Mouse (Mus musculus): Measurements from ENCODE around the gene Apoc2. TPM values are rescaled to one million over a fixed set of nuclear protein-coding genes. Genes with fewer than 3 reads are reported as not detected.
A peak's percentile ranks its signal among the peaks of the same experiment; 100 is the strongest.

Apoc2 gene
- polyA plus RNA-seq, 1 experiment from 2014 or later: not detected

GRCm38 (mm10) chr7:19695213-19695594 lies 17.5 kb upstream of the Apoc2 start:
- no peak overlapping the region for H3K9ac ChIP-seq (ENCODE audit: low read depth, low read length)
- peaks cover 16% of the 10 kb centered on the region; the same call in 1 of the 2 replicates for H3K4me1 ChIP-seq (ENCODE audit: control insufficient read depth, insufficient read depth, low read length)
- H3K27ac ChIP-seq (ENCODE audit: low read length): no peak overlapping the region
- H3K9me3 ChIP-seq (replicated peaks; ENCODE audit: control insufficient read depth, low read length, poor library complexity, severe bottlenecking): no peaks in the 10 kb centered on the region
- H3K36me3 ChIP-seq (ENCODE audit: control insufficient read depth, insufficient read depth, low read length): peaks cover 3% of the 10 kb centered on the region; the same call in 1 of the 2 replicates
- no peak for ATAC-seq
- WGBS: 60% methylated on average over 8 of the region's 8 CpGs
- H3K4me3 ChIP-seq (ENCODE audit: low read depth, low read length): no peak overlapping the region
- no peak overlapping the region for H3K4me2 ChIP-seq (ENCODE audit: low read length)
- H3K27me3 ChIP-seq (ENCODE audit: control insufficient read depth, insufficient read depth, low read depth, low read length): no peaks in the 10 kb centered on the region

- no peak overlapping the region for H3K4me3 ChIP-seq (ENCODE audit: low read depth, low read length)
- no peaks in the 10 kb centered on the region for H3K27me3 ChIP-seq (ENCODE audit: control insufficient read depth, insufficient read depth, low read depth, low read length)
- no peak overlapping the region for H3K4me2 ChIP-seq (ENCODE audit: low read length)
- H3K36me3 ChIP-seq (ENCODE audit: control insufficient read depth, insufficient read depth, low read length): peaks cover 3% of the 10 kb centered on the region; the same call in 1 of the 2 replicates
- ATAC-seq: no peak
- H3K9me3 ChIP-seq (replicated peaks; ENCODE audit: control insufficient read depth, low read length, poor library complexity, severe bottlenecking): no peaks in the 10 kb centered on the region
- no peak overlapping the region for H3K27ac ChIP-seq (ENCODE audit: low read length)
- H3K4me1 ChIP-seq (ENCODE audit: control insufficient read depth, insufficient read depth, low read length): peaks cover 16% of the 10 kb centered on the region; the same call in 1 of the 2 replicates
- H3K9ac ChIP-seq (ENCODE audit: low read depth, low read length): no peak overlapping the region
- WGBS: 90% methylated on average over 10 of the region's 10 CpGs
Measured at GRCm38 (mm10) chr7:19694336-19695212, 16.8 kb upstream of the Apoc2 start.

GRCm38 (mm10) chr7:19693421-19693820 lies 15.7 kb upstream of the Apoc2 start:
- Histone ChIP-seq H3K4me2 (ENCODE audit: low read length) (no peak overlapping the region), H3K4me1 (ENCODE audit: control insufficient read depth, insufficient read depth, low read length) (peaks cover 5% of the 10 kb centered on the region; the same call in 1 of the 2 replicates), H3K4me3 (ENCODE audit: low read depth, low read length) (no peak overlapping the region), H3K27ac (ENCODE audit: low read length) (0 out of 2 replicates have a peak overlapping the region, but pooled peaks have one; percentile 24), H3K9ac (ENCODE audit: low read depth, low read length) (no peak overlapping the region), H3K36me3 (ENCODE audit: control insufficient read depth, insufficient read depth, low read length) (peaks cover 3% of the 10 kb centered on the region; the same call in 1 of the 2 replicates), H3K27me3 (ENCODE audit: control insufficient read depth, insufficient read depth, low read depth, low read length) (no peaks in the 10 kb centered on the region), H3K9me3 (replicated peaks; ENCODE audit: control insufficient read depth, low read length, poor library complexity, severe bottlenecking) (no peaks in the 10 kb centered on the region)
- peak; percentile 49; the same call in 1 of the 2 replicates for ATAC-seq
- WGBS: 35% methylated on average over 10 of the region's 10 CpGs

GRCm38 (mm10) chr7:19691873-19692865 lies 14.4 kb upstream of the Apoc2 start, which contains the start of gene Apoc1:
Apoc1 (minus strand) TSS chr7:19692660.
- Histone ChIP-seq H3K27me3 (ENCODE audit: control insufficient read depth, insufficient read depth, low read depth, low read length) (no peaks in the 10 kb centered on the region), H3K4me2 (ENCODE audit: low read length) (no peak within 1 kb of the TSS), H3K9me3 (replicated peaks; ENCODE audit: control insufficient read depth, low read length, poor library complexity, severe bottlenecking) (no peaks in the 10 kb centered on the region), H3K4me3 (ENCODE audit: low read depth, low read length) (no peak within 1 kb of the TSS), H3K36me3 (ENCODE audit: control insufficient read depth, insufficient read depth, low read length) (peaks cover 3% of the 10 kb centered on the region; the same call in 1 of the 2 replicates), H3K27ac (ENCODE audit: low read length) (0 out of 2 replicates have a peak within 1 kb of the TSS, but pooled peaks have one; percentile 24), H3K4me1 (ENCODE audit: control insufficient read depth, insufficient read depth, low read length) (no peaks in the 10 kb centered on the region), H3K9ac (ENCODE audit: low read depth, low read length) (no peak within 1 kb of the TSS)
- ATAC-seq: no peak
- WGBS: 51% methylated on average over 28 of the region's 28 CpGs

GRCm38 (mm10) chr7:19691434-19691833 lies 13.7 kb upstream of the Apoc2 start:
- Histone ChIP-seq H3K27me3 (ENCODE audit: control insufficient read depth, insufficient read depth, low read depth, low read length) (no peaks in the 10 kb centered on the region), H3K4me2 (ENCODE audit: low read length) (no peak overlapping the region), H3K36me3 (ENCODE audit: control insufficient read depth, insufficient read depth, low read length) (no peaks in the 10 kb centered on the region), H3K27ac (ENCODE audit: low read length) (no peak overlapping the region), H3K9ac (ENCODE audit: low read depth, low read length) (no peak overlapping the region), H3K9me3 (replicated peaks; ENCODE audit: control insufficient read depth, low read length, poor library complexity, severe bottlenecking) (no peaks in the 10 kb centered on the region), H3K4me1 (ENCODE audit: control insufficient read depth, insufficient read depth, low read length) (no peaks in the 10 kb centered on the region), H3K4me3 (ENCODE audit: low read depth, low read length) (no peak overlapping the region)
- no peak for ATAC-seq
- 70% methylated on average over 6 of the region's 6 CpGs for WGBS

GRCm38 (mm10) chr7:19690845-19691244 lies 13.1 kb upstream of the Apoc2 start:
- H3K36me3 ChIP-seq (ENCODE audit: control insufficient read depth, insufficient read depth, low read length): no peaks in the 10 kb centered on the region
- H3K4me1 ChIP-seq (ENCODE audit: control insufficient read depth, insufficient read depth, low read length): no peaks in the 10 kb centered on the region
- H3K27ac ChIP-seq (ENCODE audit: low read length): no peak overlapping the region
- no peaks in the 10 kb centered on the region for H3K9me3 ChIP-seq (replicated peaks; ENCODE audit: control insufficient read depth, low read length, poor library complexity, severe bottlenecking)
- no peaks in the 10 kb centered on the region for H3K27me3 ChIP-seq (ENCODE audit: control insufficient read depth, insufficient read depth, low read depth, low read length)
- no peak overlapping the region for H3K4me2 ChIP-seq (ENCODE audit: low read length)
- ATAC-seq: no peak
- no peak overlapping the region for H3K4me3 ChIP-seq (ENCODE audit: low read depth, low read length)
- no peak overlapping the region for H3K9ac ChIP-seq (ENCODE audit: low read depth, low read length)
- WGBS: 89% methylated on average over 4 of the region's 4 CpGs

- Histone ChIP-seq H3K27me3 (ENCODE audit: control insufficient read depth, insufficient read depth, low read depth, low read length) (no peaks in the 10 kb centered on the region), H3K36me3 (ENCODE audit: control insufficient read depth, insufficient read depth, low read length) (no peaks in the 10 kb centered on the region), H3K27ac (ENCODE audit: low read length) (no peak overlapping the region), H3K4me1 (ENCODE audit: control insufficient read depth, insufficient read depth, low read length) (no peaks in the 10 kb centered on the region), H3K9me3 (replicated peaks; ENCODE audit: control insufficient read depth, low read length, poor library complexity, severe bottlenecking) (no peaks in the 10 kb centered on the region), H3K4me3 (ENCODE audit: low read depth, low read length) (no peak overlapping the region), H3K4me2 (ENCODE audit: low read length) (no peak overlapping the region), H3K9ac (ENCODE audit: low read depth, low read length) (no peak overlapping the region)
- 91% methylated on average over 2 of the region's 2 CpGs for WGBS
- no peak for ATAC-seq
Measured at GRCm38 (mm10) chr7:19688611-19689010, 10.9 kb upstream of the Apoc2 start.

GRCm38 (mm10) chr7:19688101-19688500 lies 10.4 kb upstream of the Apoc2 start:
- H3K27ac ChIP-seq (ENCODE audit: low read length): no peak overlapping the region
- no peak overlapping the region for H3K9ac ChIP-seq (ENCODE audit: low read depth, low read length)
- no peak overlapping the region for H3K4me2 ChIP-seq (ENCODE audit: low read length)
- no peak for ATAC-seq
- no peaks in the 10 kb centered on the region for H3K36me3 ChIP-seq (ENCODE audit: control insufficient read depth, insufficient read depth, low read length)
- no peak overlapping the region for H3K4me3 ChIP-seq (ENCODE audit: low read depth, low read length)
- WGBS: 90% methylated on average over 10 of the region's 10 CpGs
- no peaks in the 10 kb centered on the region for H3K4me1 ChIP-seq (ENCODE audit: control insufficient read depth, insufficient read depth, low read length)
- H3K27me3 ChIP-seq (ENCODE audit: control insufficient read depth, insufficient read depth, low read depth, low read length): no peaks in the 10 kb centered on the region
- no peaks in the 10 kb centered on the region for H3K9me3 ChIP-seq (replicated peaks; ENCODE audit: control insufficient read depth, low read length, poor library complexity, severe bottlenecking)

Data from midbrain, embryonic 16.5 days (tissue).